Mouse (Mus musculus): ENCODE data around the gene Rabgap1l.

DNA sequence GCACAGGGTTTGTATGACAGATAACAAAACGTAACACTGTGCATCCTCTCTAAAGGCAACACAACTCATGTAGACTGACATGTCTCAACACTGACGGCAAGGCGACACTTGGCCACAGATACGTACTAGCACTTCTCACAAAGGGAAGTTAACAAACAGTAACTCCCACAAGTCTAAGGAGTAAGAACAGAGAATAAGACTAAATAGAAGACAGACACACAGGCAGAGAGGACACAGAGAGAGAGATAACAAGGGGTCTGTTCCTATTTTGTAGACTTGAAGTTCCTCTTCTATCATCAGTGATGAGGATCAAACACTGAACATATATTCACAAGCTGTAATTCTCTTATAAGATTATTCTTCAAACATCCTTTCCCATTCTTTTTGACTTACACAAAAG is 216.9 kb downstream of the Rabgap1l start:
- no peak for TF ChIP-seq POLR2AphosphoS5 (IDR thresholded peaks at IDR 0.05; ENCODE audit: insufficient replicate concordance, low read depth, low read length)
- no peak for TF ChIP-seq CTCF (IDR thresholded peaks at IDR 0.05; ENCODE audit: low read depth, low read length)
- no peak for TF ChIP-seq GATA1 (IDR thresholded peaks at IDR 0.05; ENCODE audit: borderline replicate concordance, low read length)

Data from G1E (cell line).